ENCODE assay signal across 19 mouse cellular contexts in the genomic region with DNA sequence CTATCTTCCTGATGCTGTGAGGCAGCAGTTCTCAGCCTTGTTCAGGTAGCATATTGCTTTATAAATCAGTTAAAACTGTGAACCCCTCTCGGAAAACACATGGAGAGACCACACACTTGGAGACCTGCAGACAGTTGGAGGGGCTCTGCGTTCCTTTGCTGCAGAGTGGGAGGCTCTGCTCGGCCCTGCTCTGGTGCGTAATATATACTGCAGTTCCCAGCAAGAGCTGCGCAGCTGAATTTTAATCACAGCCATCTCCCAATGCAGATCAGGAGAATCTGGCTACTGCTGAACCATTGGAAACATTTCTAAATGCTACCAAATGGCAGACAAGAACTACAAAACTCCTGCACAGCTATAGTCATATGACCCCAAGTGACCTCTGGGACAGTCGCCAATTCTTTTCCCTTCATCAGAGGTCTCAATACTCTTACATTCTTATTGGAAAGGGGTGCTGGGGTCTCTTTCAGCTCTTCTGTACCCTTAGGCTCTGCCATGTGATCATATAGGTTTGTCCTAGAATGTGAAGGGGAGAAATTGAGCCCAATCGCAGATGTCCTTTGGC. TPM values are rescaled to one million over a fixed set of nuclear protein-coding genes. Genes with fewer than 3 reads are reported as not detected.
"Had no signal": no experiment of that assay in that cellular context is flagged by ENCODE, and none has a peak within 500 bp of the region (broad histone marks: within the 10 kb centered on the region; RNA-seq: fewer than 3 reads in every experiment).

No protein-coding gene starts in this region.

- H3K27me3 ChIP-seq: neural tube, embryonic 13.5 days had no signal

- H3K27ac ChIP-seq: midbrain, embryonic 12.5 days; neural tube, embryonic 13.5 days; neural tube, embryonic 15.5 days had no signal

- H3K36me3 ChIP-seq: midbrain, embryonic 12.5 days; neural tube, embryonic 13.5 days; neural tube, embryonic 15.5 days had no signal

- H3K4me3 ChIP-seq: midbrain, embryonic 12.5 days; myocyte; neural tube, embryonic 13.5 days; neural tube, embryonic 15.5 days had no signal

- ATAC-seq: midbrain, embryonic 16.5 days had no signal

- H3K9me3 ChIP-seq: midbrain, embryonic 12.5 days; neural tube, embryonic 13.5 days; neural tube, embryonic 15.5 days had no signal

- H3K9ac ChIP-seq: lung, embryonic 14.5 days; midbrain, embryonic 12.5 days; neural tube, embryonic 13.5 days; neural tube, embryonic 15.5 days had no signal

- DNase-seq: lung, adult 18-20 months; lung, embryonic 14.5 days; lung, postnatal 10 days; lung, postnatal 4 days; retina, postnatal 1 day; right cerebral cortex, adult 18-20 months; right cerebral cortex, postnatal 25 days; right cerebral cortex, postnatal 4 days; spleen, adult 18-20 months; thymus, adult 18-20 months; thymus, postnatal 14 days; thymus, postnatal 36 days had no signal

- H3K4me2 ChIP-seq: lung, embryonic 14.5 days; midbrain, embryonic 12.5 days; neural tube, embryonic 13.5 days; neural tube, embryonic 15.5 days had no signal

RNA-seq across cellular contexts. Expression of gene Jam3, which starts 33.5 kb away (rescaled TPM):
- total RNA-seq: megakaryocyte, adult 5-6 weeks; megakaryocyte-erythroid progenitor cell, adult 5-6 weeks had no signal
